Mouse (Mus musculus) hindlimb bud, embryonic 11.5 days (tissue): ENCODE results near the gene Nmu.

Source experiments
- DNase-seq: peaks from one replicate; pipeline ENCODE4 v3.0.0-alpha.2; 2012; ENCODE audit warnings: low read depth, low spot score; ENCODE audit errors: extremely low spot score

Gene Nmu

GRCm38 (mm10) chr5:76321249-76322196 is 42.1 kb downstream of the Nmu start:
- DNase-seq = no peak

- DNase-seq = no peak
These were observed 55.4 kb downstream of the Nmu start for GRCm38 (mm10) chr5:76308206-76308605.

GRCm38 (mm10) chr5:76306261-76306660 is 57.3 kb downstream of the Nmu start:
- DNase-seq = no peak

GRCm38 (mm10) chr5:76305616-76306015 is 58.0 kb downstream of the Nmu start:
- DNase-seq = no peak

- DNase-seq = no peak
These were observed 58.9 kb downstream of the Nmu start, which contains the start of gene Clock for GRCm38 (mm10) chr5:76304452-76305341. Clock (minus strand) TSS chr5:76304792.

- DNase-seq = no peak
These were observed 59.7 kb downstream of the Nmu start for GRCm38 (mm10) chr5:76303745-76304451.

- DNase-seq = no peak
These were observed 60.2 kb downstream of the Nmu start for GRCm38 (mm10) chr5:76303379-76303744.

- no peak for DNase-seq
These were observed 61.6 kb downstream of the Nmu start for GRCm38 (mm10) chr5:76302009-76302408.

GRCm38 (mm10) chr5:76289234-76289691 is 74.3 kb downstream of the Nmu start:
- no peak for DNase-seq

GRCm38 (mm10) chr5:76288256-76288655 is 75.3 kb downstream of the Nmu start:
- no peak for DNase-seq

- no peak for DNase-seq
These were observed 76.5 kb downstream of the Nmu start for GRCm38 (mm10) chr5:76287062-76287461.

- no peak for DNase-seq
These were observed 77.9 kb downstream of the Nmu start for GRCm38 (mm10) chr5:76285699-76286098.

GRCm38 (mm10) chr5:76283890-76284289 is 79.7 kb downstream of the Nmu start:
- DNase-seq = no peak
